ENCODE assay signal across 14 mouse cellular contexts in genomic region chr1:127508067-127508739, GRCm38 (mm10).
A peak's percentile ranks its signal among the peaks of the same experiment; 100 is the strongest.
DNase-seq lines count a peak whose midpoint lies in the region; ATAC-seq lines count a peak whose summit lies in the region.
"Had no signal": no experiment of that assay in that cellular context is flagged by ENCODE, and none has a peak within 500 bp of the region (broad histone marks: within the 10 kb centered on the region; RNA-seq: fewer than 3 reads in every experiment).

No protein-coding gene starts in this region.

- no peak overlapping the region for H3K4me3 ChIP-seq in forebrain, embryonic 11.5 days (ENCODE audit: low read depth, low read length)
- no peak overlapping the region for H3K4me3 ChIP-seq in forebrain, embryonic 10.5 days
- no peak overlapping the region for H3K4me3 ChIP-seq in hindbrain, embryonic 10.5 days
- no peak overlapping the region for H3K4me3 ChIP-seq in midbrain, embryonic 10.5 days
- no peak overlapping the region for H3K4me3 ChIP-seq in neural tube, embryonic 13.5 days
- H3K4me3 ChIP-seq: heart, embryonic 12.5 days; megakaryocyte, embryonic 14.5 days had no signal

- no peak for DNase-seq in forebrain, embryonic 11.5 days (ENCODE audit: low spot score)
- no peak for DNase-seq in forebrain, embryonic 10.5 days (ENCODE audit: extremely low spot score, low spot score)
- no peak for DNase-seq in hindbrain, embryonic 10.5 days (ENCODE audit: low spot score)
- DNase-seq in midbrain, embryonic 10.5 days (ENCODE audit: low spot score), result no peak
- DNase-seq in right cerebral cortex, postnatal 14 days, result no peak
- DNase-seq in natural killer cell, adult 2 months (ENCODE audit: low spot score in 2 of 2), result no peak
- DNase-seq: gastrocnemius, postnatal 10 days; kidney, adult 9 months had no signal

- H3K36me3 ChIP-seq in forebrain, embryonic 11.5 days (ENCODE audit: control insufficient read depth, insufficient read depth, low read length), result no peaks in the 10 kb centered on the region
- no peaks in the 10 kb centered on the region for H3K36me3 ChIP-seq in forebrain, embryonic 10.5 days (replicated peaks)
- no peaks in the 10 kb centered on the region for H3K36me3 ChIP-seq in hindbrain, embryonic 10.5 days
- no peaks in the 10 kb centered on the region for H3K36me3 ChIP-seq in midbrain, embryonic 10.5 days
- no peaks in the 10 kb centered on the region for H3K36me3 ChIP-seq in neural tube, embryonic 13.5 days
- H3K36me3 ChIP-seq: heart, embryonic 12.5 days had no signal

- H3K9me3 ChIP-seq in forebrain, embryonic 11.5 days (ENCODE audit: control insufficient read depth, low read length), result no peaks in the 10 kb centered on the region
- H3K9me3 ChIP-seq in forebrain, embryonic 10.5 days, result no peaks in the 10 kb centered on the region
- H3K9me3 ChIP-seq in hindbrain, embryonic 10.5 days, result no peaks in the 10 kb centered on the region
- H3K9me3 ChIP-seq in midbrain, embryonic 10.5 days (replicated peaks), result no peaks in the 10 kb centered on the region
- H3K9me3 ChIP-seq in neural tube, embryonic 13.5 days, result no peaks in the 10 kb centered on the region
- H3K9me3 ChIP-seq: heart, embryonic 12.5 days; megakaryocyte, embryonic 14.5 days had no signal

- H3K27ac ChIP-seq in forebrain, embryonic 11.5 days (ENCODE audit: low read depth, low read length), result no peak overlapping the region
- no peak overlapping the region for H3K27ac ChIP-seq in forebrain, embryonic 10.5 days
- peak overlapping the region; percentile 45; the same call in 1 of the 2 replicates for H3K27ac ChIP-seq in hindbrain, embryonic 10.5 days
- H3K27ac ChIP-seq in midbrain, embryonic 10.5 days (replicated peaks), result 0 out of 2 replicates have a peak overlapping the region, but pooled peaks have one; percentile 46
- H3K27ac ChIP-seq in neural tube, embryonic 13.5 days (replicated peaks), result peak overlapping the region; percentile 78
- H3K27ac ChIP-seq: liver, embryonic 14.5 days had no signal

- H3K9ac ChIP-seq in forebrain, embryonic 11.5 days (ENCODE audit: low read length), result no peak overlapping the region
- no peak overlapping the region for H3K9ac ChIP-seq in neural tube, embryonic 13.5 days
- H3K9ac ChIP-seq: heart, embryonic 12.5 days; liver, embryonic 14.5 days had no signal

- WGBS in forebrain, embryonic 11.5 days, result 81% methylated on average over 16 of the region's 16 CpGs
- 92% methylated on average over 16 of the region's 16 CpGs for WGBS in forebrain, embryonic 10.5 days
- 77% methylated on average over 16 of the region's 16 CpGs for WGBS in hindbrain, embryonic 10.5 days
- 88% methylated on average over 16 of the region's 16 CpGs for WGBS in midbrain, embryonic 10.5 days
- WGBS in neural tube, embryonic 13.5 days, result 48% methylated on average over 16 of the region's 16 CpGs

- no peak overlapping the region for H3K4me2 ChIP-seq in forebrain, embryonic 11.5 days (ENCODE audit: low read depth, low read length, severe bottlenecking)
- H3K4me2 ChIP-seq in neural tube, embryonic 13.5 days, result peak overlapping the region; percentile 13; the same call in 1 of the 2 replicates
- H3K4me2 ChIP-seq: heart, embryonic 12.5 days had no signal

- H3K4me1 ChIP-seq in forebrain, embryonic 11.5 days (replicated peaks; ENCODE audit: control insufficient read depth, insufficient read depth, low read length), result no peaks in the 10 kb centered on the region
- H3K4me1 ChIP-seq in forebrain, embryonic 10.5 days, result peaks cover 5% of the 10 kb centered on the region; the same call in 1 of the 2 replicates
- H3K4me1 ChIP-seq in hindbrain, embryonic 10.5 days (replicated peaks), result peaks cover 10% of the 10 kb centered on the region
- no peaks in the 10 kb centered on the region for H3K4me1 ChIP-seq in midbrain, embryonic 10.5 days
- peaks cover 27% of the 10 kb centered on the region for H3K4me1 ChIP-seq in neural tube, embryonic 13.5 days (replicated peaks)

- H3K27me3 ChIP-seq in forebrain, embryonic 11.5 days (ENCODE audit: control insufficient read depth, insufficient read depth, low read length), result no peaks in the 10 kb centered on the region
- H3K27me3 ChIP-seq in forebrain, embryonic 10.5 days (ENCODE audit: poor library complexity, severe bottlenecking), result no peaks in the 10 kb centered on the region
- no peaks in the 10 kb centered on the region for H3K27me3 ChIP-seq in hindbrain, embryonic 10.5 days (ENCODE audit: insufficient read depth, poor library complexity, severe bottlenecking)
- no peaks in the 10 kb centered on the region for H3K27me3 ChIP-seq in midbrain, embryonic 10.5 days (ENCODE audit: low read depth, poor library complexity, severe bottlenecking)
- peaks cover 53% of the 10 kb centered on the region for H3K27me3 ChIP-seq in neural tube, embryonic 13.5 days
- H3K27me3 ChIP-seq: heart, embryonic 12.5 days; megakaryocyte, embryonic 14.5 days had no signal

- ATAC-seq in forebrain, embryonic 11.5 days (replicated peaks; ENCODE audit: low FRiP score), result peak; percentile 58; the same call in 1 of the 2 replicates
- peak; percentile 72 for ATAC-seq in neural tube, embryonic 13.5 days (ENCODE audit: low read depth)
- no peak for ATAC-seq in granulocyte monocyte progenitor cell, adult 5-6 weeks (replicated peaks; ENCODE audit: poor library complexity, severe bottlenecking)
- ATAC-seq: lung, postnatal 0 days had no signal

Comparison
In these comparisons a context has a peak if more than half of its experiments do, and no peak if none do; other contexts are left out.
1. H3K27ac ChIP-seq: peak in hindbrain, embryonic 10.5 days (single experiment), midbrain, embryonic 10.5 days (single experiment) and neural tube, embryonic 13.5 days (single experiment); none in forebrain, embryonic 11.5 days (single experiment) and forebrain, embryonic 10.5 days (single experiment).